Mouse (Mus musculus) left cerebral cortex, postnatal 4 days (tissue): ENCODE results near the gene P2ry14. TPM values are rescaled to one million over a fixed set of nuclear protein-coding genes. Genes with fewer than 3 reads are reported as not detected.

Experiments used
- DNase-seq: peaks from one replicate; pipeline ENCODE4 v3.0.0-alpha.2; 2022
- intact Hi-C: fragments of 180-260 bp; cut with DNase I; formaldehyde crosslinking; loops from one replicate; pipeline ENCODE4 v1.15.1; 2025
- total RNA-seq, 2 experiments: library from RNA; stranded (reverse); gene quantifications; 2 replicates each; pipeline ENCODE4 v1.2.3; 2021

The P2ry14 gene
- 1 to 10 TPM in 1 of 2 experiments, under 1 TPM in 1; 0.70 to 1.0 TPM for total RNA-seq

DNA sequence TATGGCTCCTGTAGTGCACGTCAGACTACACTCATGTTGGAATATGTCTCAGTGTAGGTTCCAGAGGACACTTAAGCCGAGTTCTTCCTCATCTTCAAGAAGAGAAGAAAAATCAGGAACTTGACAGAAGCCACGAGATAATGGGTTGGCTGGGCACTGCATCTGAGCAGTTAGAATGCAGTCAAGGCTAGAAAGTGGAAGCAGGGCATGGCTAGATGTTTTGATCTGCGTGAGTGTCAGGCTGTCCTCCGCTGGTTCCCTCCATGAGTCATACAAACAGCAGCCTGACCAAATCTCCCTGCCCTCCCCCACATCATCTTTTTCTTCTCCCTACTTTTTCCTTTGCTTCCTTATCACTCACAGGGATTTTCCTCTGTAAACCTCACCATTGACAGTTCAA, at the start of gene P2ry14:
TSS of gene P2ry14 (minus strand) at position 195 of the 400 bp plus-strand sequence.
- no peak for DNase-seq
- intact Hi-C loops, result no loop called here

DNA sequence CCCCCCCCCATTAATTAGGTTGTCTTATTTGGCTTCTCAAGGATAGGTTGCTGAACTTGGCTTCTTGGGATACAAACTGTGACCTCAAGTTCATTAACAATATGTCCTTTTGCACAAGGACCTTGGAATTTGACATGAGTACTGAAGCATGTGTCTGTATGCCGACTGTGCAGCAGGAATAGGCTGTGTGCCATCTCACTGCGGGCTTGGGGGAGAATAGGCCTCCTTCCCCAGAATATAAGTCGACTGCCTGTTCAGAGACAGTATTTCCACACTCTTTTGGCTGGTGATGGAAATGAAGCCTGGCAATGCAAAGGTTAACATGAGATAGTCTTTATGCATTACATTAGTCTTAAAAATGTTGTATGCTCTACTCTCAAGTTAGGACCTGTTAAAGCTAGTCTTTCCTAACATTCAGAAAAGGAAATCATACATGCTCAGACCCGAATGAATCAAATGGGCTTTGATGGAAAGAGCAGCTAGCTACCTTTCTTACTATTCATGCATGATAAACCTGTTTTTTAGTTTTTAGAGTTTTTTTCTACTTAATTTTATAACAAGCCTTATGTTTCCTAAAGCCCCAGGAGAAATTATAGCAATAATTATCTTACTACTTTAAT, 44.0 kb upstream of the P2ry14 start:
- DNase-seq, result peak; percentile 15
- intact Hi-C loops, result no loop called here

DNA sequence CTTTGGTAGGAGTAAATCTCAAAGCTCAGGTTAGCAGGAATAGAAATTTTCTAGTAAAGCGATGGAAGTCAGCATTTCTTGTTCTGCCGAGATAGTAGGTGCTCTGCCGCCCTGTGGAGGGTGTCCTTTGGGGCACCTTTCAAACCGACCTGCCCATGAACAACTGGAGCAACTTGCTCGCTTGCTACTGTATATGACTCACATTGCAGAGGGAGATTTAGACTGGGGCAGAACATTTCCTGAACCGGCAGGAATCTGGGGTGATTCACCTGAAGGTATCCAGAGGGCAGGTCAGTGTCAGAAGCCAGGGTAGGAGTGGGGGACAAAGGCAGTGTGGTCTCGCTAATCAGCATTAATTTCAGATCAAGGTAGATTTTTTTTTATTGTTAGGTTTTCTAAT, 41.5 kb upstream of the P2ry14 start, which contains the start of gene Gpr87:
TSS of gene Gpr87 (minus strand) at position 167 of the 400 bp plus-strand sequence.
- no peak for DNase-seq
- intact Hi-C loops, result no loop called here

DNA sequence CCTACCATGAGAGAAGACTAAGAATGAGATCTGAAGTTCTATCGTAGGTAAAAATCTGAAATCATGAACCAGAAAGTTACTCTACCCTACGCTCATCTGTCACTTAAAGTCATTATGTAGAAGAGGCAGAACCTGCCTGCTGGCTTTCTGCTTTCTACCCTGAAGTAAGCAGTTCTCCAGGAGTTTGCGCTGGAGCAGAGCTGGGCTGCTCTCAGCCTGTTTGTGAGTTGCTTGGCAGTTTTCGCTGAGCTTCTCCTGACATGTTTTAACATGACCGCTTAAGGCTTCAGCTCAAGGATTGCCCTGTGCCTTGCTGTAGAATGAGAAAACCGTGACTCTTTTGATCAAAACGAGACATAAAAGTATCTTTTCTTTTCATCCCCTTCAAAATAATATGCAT, 40.7 kb upstream of the P2ry14 start:
- intact Hi-C loops, result no loop called here
- DNase-seq, result no peak

GRCm38 (mm10) chr3:59191674-59192073, 38.3 kb upstream of the P2ry14 start:
- intact Hi-C loops, result no loop called here
- DNase-seq, result no peak

DNA sequence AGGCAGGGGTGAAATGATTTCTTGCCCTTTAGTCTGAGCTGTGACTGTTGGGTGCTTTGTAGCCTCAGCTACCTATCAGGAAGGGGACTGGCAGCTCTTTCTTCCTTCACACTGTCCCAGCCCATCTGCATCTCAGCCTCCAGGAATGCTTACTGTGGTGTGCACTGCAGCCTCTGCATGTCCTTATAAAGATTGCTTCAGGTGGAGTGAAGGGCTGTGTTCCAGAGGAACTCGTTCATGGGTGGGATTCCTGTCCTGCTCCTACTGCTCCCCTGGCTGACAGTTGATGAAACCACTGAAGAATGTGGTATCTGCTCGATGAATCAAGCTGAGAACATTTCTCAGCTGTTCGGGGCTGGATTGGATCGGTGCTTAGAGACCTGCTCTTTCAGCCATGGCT, 33.9 kb upstream of the P2ry14 start:
- DNase-seq, result no peak
- intact Hi-C loops, result no loop called here

GRCm38 (mm10) chr3:59185662-59186061, 32.2 kb upstream of the P2ry14 start:
- DNase-seq, result no peak
- intact Hi-C loops, result no loop called here

DNA sequence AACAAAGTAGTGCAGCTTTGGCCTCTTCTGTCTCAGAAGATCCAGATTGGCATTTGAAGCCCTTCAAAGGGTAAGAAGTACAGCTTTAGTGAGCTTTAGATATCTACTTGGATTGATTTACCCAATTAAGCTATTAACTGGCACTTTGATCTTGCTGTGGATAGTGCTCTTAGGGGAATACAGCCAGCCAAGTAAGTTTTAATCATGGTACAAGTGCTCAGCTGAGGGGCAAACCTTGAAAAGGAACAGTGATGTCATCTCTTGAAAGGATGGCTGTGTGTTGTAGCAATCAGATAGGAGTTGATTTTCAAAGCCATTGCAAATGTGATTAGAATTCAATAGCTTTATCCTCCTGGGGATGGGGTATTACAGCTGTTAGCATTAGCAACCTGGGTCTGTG, 28.7 kb upstream of the P2ry14 start:
- intact Hi-C loops, result no loop called here
- no peak for DNase-seq

DNA sequence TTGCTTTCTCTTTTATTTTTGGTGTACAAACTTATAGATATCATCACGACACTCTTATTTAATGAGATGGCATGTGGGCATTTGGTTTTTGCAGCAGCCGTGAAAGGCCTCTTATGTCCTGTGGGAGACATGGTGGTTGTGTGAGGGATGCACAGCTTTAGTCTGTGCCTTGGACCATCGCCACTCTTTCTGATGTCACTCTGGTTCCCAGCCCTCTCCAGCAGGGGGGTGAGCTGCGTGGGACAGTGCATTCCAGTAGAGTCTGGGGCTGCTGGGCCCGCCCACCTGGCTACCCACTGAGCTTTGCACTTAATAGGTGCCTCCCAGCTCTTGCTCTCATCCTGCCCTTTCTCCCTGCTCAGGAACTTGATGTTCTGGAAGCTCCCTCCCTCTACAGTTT, 27.7 kb upstream of the P2ry14 start:
- intact Hi-C loops, result no loop called here
- peak; percentile 9 for DNase-seq

- no peak for DNase-seq
- intact Hi-C loops, result no loop called here
Observed at GRCm38 (mm10) chr3:59176871-59177270, 23.5 kb upstream of the P2ry14 start.

DNA sequence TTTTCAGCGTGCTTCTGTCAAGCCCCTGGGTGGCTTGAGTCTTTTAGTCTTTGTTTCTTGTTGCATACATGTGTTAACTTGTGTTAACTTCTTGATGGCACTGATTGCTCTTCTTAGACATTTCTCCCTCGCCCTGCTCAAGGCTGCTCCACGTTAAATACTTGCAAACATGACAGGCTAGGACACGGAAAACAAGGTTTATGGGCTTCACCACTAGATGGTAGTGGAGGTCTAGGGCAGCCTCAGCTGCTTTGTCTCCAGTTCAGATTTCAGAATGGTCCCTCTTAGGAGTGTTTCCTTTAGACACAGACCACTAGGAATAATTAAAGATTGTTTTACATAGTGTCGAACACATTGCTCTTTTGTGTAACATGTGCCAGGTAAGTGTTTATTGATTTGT, 21.8 kb upstream of the P2ry14 start:
- DNase-seq, result peak; percentile 24
- intact Hi-C loops, result no loop called here

- DNase-seq, result no peak
- intact Hi-C loops, result no loop called here
Observed at GRCm38 (mm10) chr3:59174426-59175154, 21.2 kb upstream of the P2ry14 start.

DNA sequence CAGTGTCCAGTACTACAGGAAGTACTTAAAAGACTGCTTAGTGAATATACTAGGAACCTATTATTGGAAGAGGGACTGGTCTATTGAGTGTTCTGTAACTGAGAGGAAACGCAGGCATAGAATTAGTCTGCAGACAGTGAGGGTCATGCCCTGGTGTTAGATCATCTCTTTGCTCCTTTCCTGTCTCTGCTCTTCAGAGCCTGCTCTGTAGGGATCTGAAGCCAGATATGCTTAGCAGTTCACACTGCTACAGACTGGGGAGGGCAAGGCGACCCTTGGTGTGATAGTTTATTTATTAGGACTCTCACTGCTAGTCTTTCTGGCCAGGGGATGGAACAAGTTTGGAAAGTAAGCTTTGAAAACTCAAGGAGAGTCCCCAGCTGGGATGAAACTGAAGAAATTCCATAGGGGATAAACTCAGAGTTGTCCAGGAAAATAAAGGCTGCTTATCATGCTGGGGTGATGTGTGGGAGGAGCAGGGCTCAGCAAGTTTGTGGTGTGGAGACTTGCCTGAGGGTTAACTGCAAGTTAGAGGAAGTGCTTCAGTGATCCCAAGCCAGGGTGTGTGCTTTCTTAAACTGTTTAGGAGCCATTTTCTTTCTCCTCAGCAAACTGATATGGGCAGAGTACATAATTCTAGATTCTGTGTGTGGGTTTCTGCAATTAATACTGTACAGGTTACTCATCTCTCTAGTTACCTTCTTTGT, 16.7 kb upstream of the P2ry14 start:
- no peak for DNase-seq
- intact Hi-C loops, result no loop called here

GRCm38 (mm10) chr3:59169215-59169614, 15.8 kb upstream of the P2ry14 start:
- intact Hi-C loops, result no loop called here

DNA sequence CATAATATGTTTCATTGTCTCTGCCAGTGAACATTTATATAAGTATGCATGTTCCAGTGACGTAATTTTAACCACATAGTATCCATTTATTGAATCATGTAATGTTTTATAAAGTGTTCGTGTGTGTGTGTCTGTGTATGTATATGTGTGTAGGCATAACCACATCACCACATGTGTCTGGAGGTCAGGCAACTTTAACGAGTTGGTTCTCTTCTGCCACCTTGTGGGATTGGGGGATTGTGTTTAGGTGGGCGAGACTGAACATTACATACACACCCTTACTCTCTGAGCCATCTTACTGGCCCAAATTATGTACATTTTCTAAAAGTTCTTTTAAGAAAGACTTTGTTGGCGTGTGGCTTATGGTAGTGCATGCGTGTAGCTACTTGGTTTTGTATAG, 15.1 kb upstream of the P2ry14 start:
- no peak for DNase-seq
- intact Hi-C loops, result no loop called here

More at GRCm38 (mm10) chr3:59169215-59169614, 15.8 kb upstream of the P2ry14 start:
- no peak for DNase-seq

GRCm38 (mm10) chr3:59167417-59168054, 14.1 kb upstream of the P2ry14 start:
- intact Hi-C loops, result no loop called here
- DNase-seq, result no peak

GRCm38 (mm10) chr3:59160465-59160864, 7.0 kb upstream of the P2ry14 start:
- DNase-seq, result no peak
- intact Hi-C loops, result no loop called here

GRCm38 (mm10) chr3:59157048-59157447, 3.6 kb upstream of the P2ry14 start:
- intact Hi-C loops, result no loop called here
- no peak for DNase-seq

GRCm38 (mm10) chr3:59155404-59155803, 2.0 kb upstream of the P2ry14 start:
- DNase-seq, result no peak
- intact Hi-C loops, result no loop called here

- intact Hi-C loops, result no loop called here
- DNase-seq, result no peak
Observed at GRCm38 (mm10) chr3:59154888-59155287, 1.5 kb upstream of the P2ry14 start.

GRCm38 (mm10) chr3:59150624-59151023, 2.8 kb downstream of the P2ry14 start:
- intact Hi-C loops, result no loop called here
- DNase-seq, result no peak
